Mouse (Mus musculus) erythroblast, embryonic 14.5 days (primary cell): ENCODE data around the gene Elavl1. TPM values are rescaled to one million over a fixed set of nuclear protein-coding genes. Genes with fewer than 3 reads are reported as not detected.

ENCODE experiments used
- H3K27me3 ChIP-seq: 2 replicates; pipeline ENCODE4 v1.6.1; 2012; ENCODE audit warnings: inconsistent platforms; ENCODE audit not compliant: control insufficient read depth
- H3K36me3 ChIP-seq: 2 replicates; pipeline ENCODE4 v1.6.1; 2012; ENCODE audit warnings: mild to moderate bottlenecking, inconsistent platforms; ENCODE audit not compliant: control insufficient read depth
- H3K4me1 ChIP-seq: 2 replicates; pipeline ENCODE4 v1.6.1; 2012; ENCODE audit warnings: inconsistent platforms; ENCODE audit not compliant: control insufficient read depth
- H3K4me3 ChIP-seq: replicated peaks from 2 replicates; pipeline ENCODE3; 2012; ENCODE audit warnings: moderate library complexity, mild to moderate bottlenecking, inconsistent platforms
- H3K9me3 ChIP-seq: 2 replicates; pipeline ENCODE4 v1.6.1; 2012; ENCODE audit warnings: low read length, inconsistent platforms, mixed read lengths; ENCODE audit not compliant: control insufficient read depth
- GATA1 ChIP-seq: IDR thresholded peaks from 2 replicates; pipeline ENCODE4 v1.6.1; 2012; ENCODE audit warnings: low read length, inconsistent platforms, mixed read lengths
- TAL1 ChIP-seq: IDR thresholded peaks from 3 replicates; pipeline ENCODE4 v1.6.1; 2012; ENCODE audit warnings: low read length, inconsistent platforms, mixed read lengths
- polyA plus RNA-seq: library from polyadenylated mRNA; stranded (reverse); fragments of >175 nt; gene quantifications from 2 replicates; pipeline ENCODE4 v1.2.3, GENCODE M21; 2012

Elavl1 gene
- polyA plus RNA-seq, 1 experiment: 1.1 TPM

- no peaks in the 10 kb centered on the region for H3K27me3 ChIP-seq
- peaks cover 14% of the 10 kb centered on the region for H3K4me1 ChIP-seq
- peaks cover 89% of the 10 kb centered on the region for H3K36me3 ChIP-seq
- no peak overlapping the region for H3K4me3 ChIP-seq
- TF ChIP-seq TAL1 (no peak), GATA1 (no peak)
- no peaks in the 10 kb centered on the region for H3K9me3 ChIP-seq
Measured at GRCm38 (mm10) chr8:4269609-4270008, 55.6 kb downstream of the Elavl1 start.

DNA sequence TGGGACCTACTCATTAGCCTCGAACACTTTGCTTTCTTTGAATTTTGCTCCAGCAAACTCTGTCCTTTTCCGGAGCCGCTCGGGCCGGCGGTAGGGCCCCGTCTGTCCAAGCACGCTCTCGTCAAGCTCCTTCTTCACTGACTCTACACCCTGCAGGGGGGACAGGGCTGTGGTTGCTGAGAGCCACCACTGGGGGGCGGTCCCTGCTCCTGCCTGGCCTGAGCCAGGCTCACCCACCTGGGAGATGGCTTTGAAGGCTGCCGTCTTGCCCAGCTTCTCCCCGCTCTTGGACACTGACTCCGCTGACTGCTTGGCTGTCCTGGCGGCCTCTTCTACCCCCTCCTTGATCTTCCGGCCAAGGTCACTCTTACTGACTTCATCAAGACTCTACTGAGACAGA lies 57.6 kb downstream of the Elavl1 start:
- peaks cover 95% of the 10 kb centered on the region for H3K36me3 ChIP-seq

GRCm38 (mm10) chr8:4265160-4265914 lies 59.9 kb downstream of the Elavl1 start:
- no peaks in the 10 kb centered on the region for H3K27me3 ChIP-seq
- peaks cover 100% of the 10 kb centered on the region for H3K36me3 ChIP-seq
- H3K4me1 ChIP-seq: peaks cover 9% of the 10 kb centered on the region
- TF ChIP-seq GATA1 (no peak), TAL1 (no peak)
- no peak overlapping the region for H3K4me3 ChIP-seq
- no peaks in the 10 kb centered on the region for H3K9me3 ChIP-seq

More for the DNA sequence above, 57.6 kb downstream of the Elavl1 start:
- no peaks in the 10 kb centered on the region for H3K9me3 ChIP-seq
- H3K4me3 ChIP-seq: no peak overlapping the region
- TF ChIP-seq TAL1: no peak
- no peak for TF ChIP-seq GATA1
- no peaks in the 10 kb centered on the region for H3K4me1 ChIP-seq
- H3K27me3 ChIP-seq: no peaks in the 10 kb centered on the region

DNA sequence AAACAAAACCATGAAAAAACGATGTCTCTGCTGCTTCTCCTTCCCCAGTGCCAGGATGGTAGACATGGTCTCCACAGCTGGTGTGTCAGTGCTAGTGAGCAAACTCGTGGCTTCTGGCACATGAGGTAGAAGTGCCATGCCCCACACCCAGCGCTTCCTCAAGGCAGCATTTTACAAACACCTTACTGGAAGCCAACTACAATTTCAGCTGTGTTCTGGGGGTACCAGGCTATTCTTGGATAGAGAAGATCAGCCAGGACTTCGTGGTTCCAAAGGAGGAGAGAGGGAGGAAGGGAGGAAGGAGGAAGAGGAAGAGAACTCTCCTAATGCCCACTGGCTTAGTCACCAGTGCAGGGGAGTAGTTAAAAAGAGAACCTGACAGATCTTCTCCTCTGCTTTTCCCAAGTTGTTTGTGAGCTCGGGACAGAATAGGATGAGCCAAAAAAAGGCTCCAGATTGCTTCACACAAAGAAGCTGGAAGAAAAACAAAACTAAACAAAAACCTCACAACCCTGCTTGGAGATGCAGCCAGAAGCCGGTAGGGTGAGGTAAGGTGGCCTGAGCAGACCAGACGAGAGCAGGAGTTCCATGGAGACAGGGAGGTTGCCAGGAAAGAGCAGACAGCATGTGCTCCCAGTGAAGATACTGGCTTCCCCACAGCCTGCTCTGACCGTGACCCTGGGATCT lies 62.0 kb downstream of the Elavl1 start:
- Histone ChIP-seq H3K36me3 (peaks cover 91% of the 10 kb centered on the region), H3K4me1 (peaks cover 29% of the 10 kb centered on the region), H3K4me3 (no peak overlapping the region), H3K9me3 (no peaks in the 10 kb centered on the region), H3K27me3 (no peaks in the 10 kb centered on the region)
- no peak for TF ChIP-seq TAL1
- TF ChIP-seq GATA1: no peak

- Histone ChIP-seq H3K9me3 (no peaks in the 10 kb centered on the region), H3K27me3 (no peaks in the 10 kb centered on the region), H3K4me1 (peaks cover 39% of the 10 kb centered on the region), H3K4me3 (no peak overlapping the region), H3K36me3 (peaks cover 86% of the 10 kb centered on the region)
- TF ChIP-seq GATA1: no peak
- no peak for TF ChIP-seq TAL1
Measured at GRCm38 (mm10) chr8:4259805-4260170, 65.4 kb downstream of the Elavl1 start.

GRCm38 (mm10) chr8:4259125-4259804 lies 65.9 kb downstream of the Elavl1 start, which contains the start of gene Ctxn1:
Gene Ctxn1 (minus strand): TSS chr8:4259274.
- H3K4me3 ChIP-seq: peak within 1 kb of the TSS; percentile 69
- peaks cover 86% of the 10 kb centered on the region for H3K36me3 ChIP-seq
- TF ChIP-seq TAL1: no peak
- no peak for TF ChIP-seq GATA1
- peaks cover 42% of the 10 kb centered on the region for H3K4me1 ChIP-seq
- H3K9me3 ChIP-seq: no peaks in the 10 kb centered on the region
- no peaks in the 10 kb centered on the region for H3K27me3 ChIP-seq

DNA sequence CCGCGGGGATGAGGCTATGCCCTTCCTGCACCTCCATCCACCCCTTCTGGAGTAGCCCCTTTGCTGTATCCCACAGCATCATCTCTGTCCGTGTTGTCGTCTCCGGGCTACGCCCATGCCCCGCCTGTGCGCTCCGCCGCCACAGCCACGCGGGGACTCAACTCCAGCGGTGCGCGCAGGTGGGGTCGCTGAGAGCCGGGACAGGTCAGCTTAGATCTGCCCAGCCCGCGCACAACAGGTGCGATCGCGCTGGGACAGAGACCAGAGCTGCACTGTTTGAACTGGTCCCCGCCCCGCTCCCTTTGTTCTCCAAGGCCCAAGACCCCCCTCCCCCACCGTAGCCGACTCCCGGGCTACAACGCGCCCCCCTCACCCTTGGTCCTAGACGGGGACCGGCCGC lies 66.5 kb downstream of the Elavl1 start:
- H3K9me3 ChIP-seq: no peaks in the 10 kb centered on the region
- H3K36me3 ChIP-seq: peaks cover 82% of the 10 kb centered on the region
- H3K4me1 ChIP-seq: peaks cover 48% of the 10 kb centered on the region
- no peak for TF ChIP-seq GATA1
- TF ChIP-seq TAL1: no peak
- H3K4me3 ChIP-seq: peak overlapping the region; percentile 69
- no peaks in the 10 kb centered on the region for H3K27me3 ChIP-seq

DNA sequence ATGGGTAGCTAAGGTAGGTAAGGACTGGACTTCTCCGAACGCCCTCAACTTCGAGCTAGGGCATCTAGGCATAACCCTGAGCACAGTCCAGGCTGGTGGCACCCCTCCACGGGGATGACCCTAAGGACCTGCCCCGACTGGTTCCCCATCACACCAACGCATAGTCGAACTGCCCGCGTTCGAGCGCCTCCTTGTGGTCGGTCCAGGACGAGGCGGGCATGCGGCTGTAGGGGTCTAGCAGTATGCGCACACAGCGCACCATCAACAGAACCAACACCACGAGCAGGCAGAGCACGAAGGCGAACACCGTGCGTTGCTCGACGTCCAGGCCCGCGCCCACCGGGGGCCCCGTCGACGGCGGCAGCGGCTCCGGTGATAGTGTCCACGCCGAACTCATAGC lies 67.0 kb downstream of the Elavl1 start:
- Histone ChIP-seq H3K9me3 (no peaks in the 10 kb centered on the region), H3K27me3 (no peaks in the 10 kb centered on the region), H3K4me1 (peaks cover 52% of the 10 kb centered on the region), H3K4me3 (peak overlapping the region; percentile 69), H3K36me3 (peaks cover 78% of the 10 kb centered on the region)
- TF ChIP-seq TAL1 (no peak), GATA1 (no peak)

- Histone ChIP-seq H3K4me3 (no peak overlapping the region), H3K4me1 (peaks cover 55% of the 10 kb centered on the region), H3K9me3 (no peaks in the 10 kb centered on the region), H3K27me3 (no peaks in the 10 kb centered on the region), H3K36me3 (peaks cover 69% of the 10 kb centered on the region)
- TF ChIP-seq GATA1 (no peak), TAL1 (no peak)
Measured at GRCm38 (mm10) chr8:4257350-4257749, 67.9 kb downstream of the Elavl1 start.
